Mouse (Mus musculus): Measurements from ENCODE around the gene Dclk3.

DNA sequence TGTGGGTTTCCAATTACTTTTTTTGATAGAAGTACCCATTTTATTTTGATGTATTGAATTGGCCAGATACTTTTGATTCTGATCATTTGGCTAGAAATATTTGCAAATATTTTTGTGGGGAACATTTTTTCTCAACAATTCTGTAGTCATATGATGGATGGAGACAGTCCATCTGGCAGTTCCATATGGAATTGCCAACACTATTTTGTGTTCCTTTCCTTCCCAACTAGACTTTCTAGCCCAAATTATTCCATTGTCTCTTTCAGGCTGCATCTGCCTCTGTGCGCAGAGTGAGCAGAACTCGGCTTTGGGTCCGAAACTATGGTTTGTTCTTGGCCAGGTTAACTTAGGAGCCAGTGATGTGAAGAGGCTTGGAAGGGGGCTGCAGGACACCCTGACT is 42.1 kb downstream of the Dclk3 start:
- TF ChIP-seq GATA1 (IDR thresholded peaks at IDR 0.05; ENCODE audit: borderline replicate concordance, low read length) (no peak), CTCF (IDR thresholded peaks at IDR 0.05; ENCODE audit: low read depth, low read length) (no peak), TAL1 (conservative IDR thresholded peaks at IDR 0.05; ENCODE audit: low read depth, low read length) (no peak), POLR2AphosphoS5 (IDR thresholded peaks at IDR 0.05; ENCODE audit: insufficient replicate concordance, low read depth, low read length) (no peak), GATA2 (IDR thresholded peaks at IDR 0.05; ENCODE audit: borderline replicate concordance, low read depth, low read length) (no peak)

Measured in G1E (cell line).